Mouse (Mus musculus) stomach, embryonic 14.5 days (tissue): Measurements from ENCODE around the gene Lrriq4. TPM values are rescaled to one million over a fixed set of nuclear protein-coding genes. Genes with fewer than 3 reads are reported as not detected.

ENCODE experiments used
- ATAC-seq: fragments of 200-750 bp; cut with Nextera tagmentation; 2 replicates; pipeline ENCODE4 v1.8.0; 2017; ENCODE audit warnings: low read depth, moderate TSS enrichment; ENCODE audit not compliant: insufficient number of reproducible peaks, insufficient read depth, low FRiP score
- H3K27ac ChIP-seq: fragments of 300-500 bp; sonication (generic); 2 replicates; pipeline ENCODE4 v1.5.1; 2014; ENCODE audit warnings: mild to moderate bottlenecking, low read length, moderate library complexity, mixed read lengths
- H3K27me3 ChIP-seq: fragments of 300-500 bp; sonication (generic); 2 replicates; pipeline ENCODE4 v1.6.1; 2014; ENCODE audit warnings: low read length, control low read depth, mixed read lengths; ENCODE audit not compliant: control insufficient read depth, insufficient read depth
- H3K36me3 ChIP-seq: fragments of 300-500 bp; sonication (generic); 2 replicates; pipeline ENCODE4 v1.6.1; 2014; ENCODE audit warnings: mild to moderate bottlenecking, control low read depth, low read length, moderate library complexity, mixed read lengths; ENCODE audit not compliant: control insufficient read depth, insufficient read depth
- H3K4me1 ChIP-seq: fragments of 300-500 bp; sonication (generic); 2 replicates; pipeline ENCODE4 v1.6.1; 2014; ENCODE audit warnings: low read length, control low read depth, mixed read lengths; ENCODE audit not compliant: control insufficient read depth, insufficient read depth
- H3K4me2 ChIP-seq: fragments of 300-500 bp; sonication (generic); replicated peaks from 2 replicates; pipeline ENCODE4 v1.6.1; 2014; ENCODE audit warnings: low read depth, low read length, control low read depth
- H3K4me3 ChIP-seq: fragments of 300-500 bp; sonication (generic); 2 replicates; pipeline ENCODE4 v1.5.1; 2014; ENCODE audit warnings: low read depth, low read length, control low read depth
- H3K9ac ChIP-seq: fragments of 300-500 bp; sonication (generic); replicated peaks from 2 replicates; pipeline ENCODE4 v1.6.1; 2014; ENCODE audit warnings: low read depth, mild to moderate bottlenecking, control low read depth, low read length, moderate library complexity, mixed read lengths
- H3K9me3 ChIP-seq: fragments of 300-500 bp; sonication (generic); 2 replicates; pipeline ENCODE4 v1.6.1; 2016; ENCODE audit warnings: low read depth, low read length, control low read depth; ENCODE audit not compliant: control insufficient read depth
- WGBS: fragments of 180-500 bp; shearing (Covaris S2); extraction: QIAGEN DNeasy Blood & Tissue Kit; methylation state at CpG from one replicate; pipeline ENCODE4 v1.1.7; 2014; 5-methylcytosine and 5-hydroxymethylcytosine counted together
- polyA plus RNA-seq: library from polyadenylated mRNA; unstranded; fragments of >200 nt; fragmentation: Nextera tagmentation; extraction: Ambion mirVana; gene quantifications from 2 replicates; pipeline ENCODE4 v1.2.1, GENCODE M21; 2014

Gene Lrriq4
- polyA plus RNA-seq, 1 experiment from 2014 or later, result not detected

DNA sequence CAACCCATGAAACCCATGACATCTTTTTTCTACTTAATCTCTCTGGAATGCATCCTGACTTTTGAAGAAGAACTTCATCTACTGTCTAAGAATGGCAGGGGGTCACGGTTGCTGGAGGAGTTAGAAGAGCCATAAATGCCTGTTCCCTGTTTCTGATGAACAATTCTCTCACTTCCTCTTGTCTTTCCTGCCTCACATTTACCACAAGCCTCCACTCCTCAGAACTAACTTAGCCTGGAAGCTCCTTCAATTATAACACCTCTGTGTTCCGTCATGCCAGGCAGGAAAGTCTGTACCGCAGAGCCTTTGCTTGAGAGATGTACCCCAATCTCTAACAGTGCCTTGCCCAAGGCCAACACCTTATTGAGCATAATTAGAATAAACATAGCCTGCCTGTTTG is 74.3 kb downstream of the Lrriq4 start:
- Histone ChIP-seq H3K4me1 (no peaks in the 10 kb centered on the region), H3K27ac (no peak overlapping the region), H3K36me3 (no peaks in the 10 kb centered on the region), H3K9ac (no peak overlapping the region), H3K4me3 (no peak overlapping the region), H3K27me3 (no peaks in the 10 kb centered on the region), H3K4me2 (no peak overlapping the region), H3K9me3 (no peaks in the 10 kb centered on the region)
- WGBS, result 81% methylated on average over 3 of the region's 3 CpGs
- ATAC-seq, result no peak

Other genes with a start within 250 kb of the Lrriq4 start
- gene Mecom, start 96.5 kb upstream of the Lrriq4 start, polyA plus RNA-seq, result 85.8 and 101 TPM in 2 replicates
- not detected in 2 replicates for gene Actrt3, start 44.6 kb upstream of the Lrriq4 start, polyA plus RNA-seq
- 28.5 and 30.2 TPM in 2 replicates for gene Mynn, start 42.4 kb upstream of the Lrriq4 start, polyA plus RNA-seq
- 1.1 and 1.4 TPM in 2 replicates for gene Lrrc34, start 3.4 kb downstream of the Lrriq4 start, polyA plus RNA-seq
- gene Lrrc31, start 55.3 kb downstream of the Lrriq4 start, polyA plus RNA-seq, result 0.39 and 1.4 TPM in 2 replicates
- not detected in 2 replicates for gene Samd7, start 101.8 kb downstream of the Lrriq4 start, polyA plus RNA-seq
- 101 and 106 TPM in 2 replicates for gene Sec62, start 148.4 kb downstream of the Lrriq4 start, polyA plus RNA-seq
- 4.0 and 4.5 TPM in 2 replicates for gene Gpr160, start 211.4 kb downstream of the Lrriq4 start, polyA plus RNA-seq